Mouse (Mus musculus) MN1 (cell line): ENCODE results near the gene Klhdc7a.
"Not testable (repeated sequence)": the region's sequence is repeated elsewhere in the genome, so short reads cannot be mapped to it uniquely, and the experiment has no call there.

Source experiments
- DNase-seq: peaks from one replicate; pipeline ENCODE4 v3.0.0-alpha.2; 2016; ENCODE audit warnings: low spot score

Gene Klhdc7a

DNA sequence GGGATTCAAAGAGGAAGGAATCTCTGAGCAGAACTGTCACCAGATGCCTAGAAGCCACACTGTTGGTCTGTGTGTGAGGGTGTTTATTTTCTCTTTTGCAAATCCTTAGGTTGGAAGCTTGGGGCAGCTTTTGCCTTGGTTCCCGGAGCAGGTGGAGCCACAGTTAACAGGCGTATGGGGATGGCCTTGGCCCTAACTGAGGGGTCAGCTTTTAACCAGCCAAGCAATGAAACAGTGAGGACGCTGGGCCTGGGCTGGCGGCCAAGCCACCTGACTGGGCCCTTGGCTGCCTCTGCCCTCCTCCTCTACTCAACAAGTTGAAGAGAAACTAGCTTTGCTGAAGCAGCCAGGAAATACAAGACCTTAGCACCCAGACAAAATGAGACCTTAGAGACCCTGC lies at the start of gene Klhdc7a:
Klhdc7a (minus strand) TSS at position 105 of the 400 bp plus-strand sequence.
- DNase-seq: no peak

DNA sequence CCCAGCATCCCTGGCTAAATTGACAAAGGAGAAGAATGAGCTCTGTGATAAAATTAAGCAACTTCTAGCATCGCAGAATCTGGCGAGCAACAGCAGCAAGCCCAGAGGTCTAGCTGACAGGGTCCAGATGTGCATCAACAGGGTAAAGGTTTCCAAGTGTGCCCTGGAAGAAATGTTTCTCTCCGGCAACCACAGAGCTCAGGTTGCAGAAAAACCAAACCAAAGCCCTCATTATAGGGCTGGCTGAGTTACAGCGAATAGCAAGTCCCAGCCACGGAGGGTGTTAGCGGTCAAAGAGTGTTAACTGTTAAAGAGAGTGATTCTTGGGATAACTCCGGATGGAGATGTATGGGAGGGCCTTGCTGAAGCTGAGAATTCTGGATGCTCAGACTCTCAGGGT lies 48.1 kb upstream of the Klhdc7a start:
- DNase-seq: no peak

DNA sequence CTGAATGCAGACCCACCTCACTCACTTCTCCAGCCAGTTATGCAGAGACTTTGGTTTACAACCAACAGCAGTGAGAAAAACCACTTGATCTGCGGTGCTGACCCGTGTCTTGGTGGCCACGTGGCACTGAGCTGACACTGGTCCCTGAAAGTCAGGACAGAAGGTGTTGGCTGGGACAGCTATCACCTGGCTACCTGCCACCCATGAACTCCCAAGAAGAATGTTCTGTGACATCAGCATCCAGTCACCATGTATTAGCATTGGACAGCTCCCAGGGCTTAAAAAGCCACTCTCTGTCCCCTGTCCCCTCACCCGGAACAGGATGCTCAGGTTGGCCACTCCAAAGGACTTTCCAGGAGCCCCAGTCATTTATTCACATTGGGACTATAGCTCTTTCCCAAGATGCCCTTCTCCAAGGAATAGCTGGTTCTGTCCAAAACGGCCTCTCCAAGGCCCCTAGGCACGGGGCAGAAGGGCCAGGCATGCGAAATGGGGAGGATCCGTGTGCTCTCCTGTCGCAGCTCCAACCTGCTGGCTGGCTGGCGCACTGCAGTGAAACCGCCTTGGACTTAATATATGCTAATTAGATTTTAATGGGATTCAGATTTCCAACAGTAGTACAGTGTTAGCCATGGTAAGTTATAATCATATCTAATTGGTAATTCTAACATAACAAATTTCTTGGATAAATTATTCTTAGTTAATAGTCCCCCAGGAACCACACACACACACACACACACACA lies 43.1 kb upstream of the Klhdc7a start:
- no peak for DNase-seq

DNA sequence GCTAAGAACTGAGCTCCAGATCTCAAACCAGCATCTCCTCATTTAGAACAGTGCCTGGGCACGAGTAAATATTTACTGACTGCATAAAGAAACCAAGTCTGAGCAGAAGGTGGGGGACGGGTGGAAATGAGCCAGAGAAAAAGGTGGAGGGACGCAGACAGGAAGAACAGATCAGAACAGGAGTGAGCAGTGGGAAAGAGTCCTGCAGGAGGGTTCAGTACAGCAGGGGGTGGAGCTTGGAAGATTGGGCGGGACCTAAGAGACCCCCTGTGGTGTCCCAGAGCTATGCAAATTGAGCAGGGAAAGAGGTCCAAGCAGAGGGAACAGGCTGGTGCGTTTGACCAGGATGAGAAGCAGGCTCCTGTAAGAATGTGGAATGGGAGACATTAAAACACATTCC lies 37.1 kb upstream of the Klhdc7a start:
- DNase-seq: no peak

DNA sequence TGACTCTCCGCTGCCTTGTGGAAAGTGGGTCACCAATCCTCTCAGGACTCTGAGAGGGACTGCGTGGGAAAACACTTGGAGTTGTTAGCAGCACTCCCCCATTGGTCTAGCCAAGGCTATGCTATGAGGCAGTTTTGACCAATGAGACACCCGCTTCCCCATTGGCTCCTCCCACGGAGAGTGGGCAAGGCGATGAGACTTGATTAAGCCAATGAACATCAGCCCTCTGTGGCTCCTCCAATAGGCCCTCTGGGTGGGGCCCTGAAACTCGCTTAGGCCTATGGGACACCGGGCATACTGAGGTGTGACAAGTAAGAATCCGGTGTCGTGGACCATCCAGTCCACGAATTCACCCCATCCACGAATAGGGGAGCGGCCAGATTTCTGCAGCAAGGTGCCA lies 36.3 kb upstream of the Klhdc7a start:
- DNase-seq: no peak

DNA sequence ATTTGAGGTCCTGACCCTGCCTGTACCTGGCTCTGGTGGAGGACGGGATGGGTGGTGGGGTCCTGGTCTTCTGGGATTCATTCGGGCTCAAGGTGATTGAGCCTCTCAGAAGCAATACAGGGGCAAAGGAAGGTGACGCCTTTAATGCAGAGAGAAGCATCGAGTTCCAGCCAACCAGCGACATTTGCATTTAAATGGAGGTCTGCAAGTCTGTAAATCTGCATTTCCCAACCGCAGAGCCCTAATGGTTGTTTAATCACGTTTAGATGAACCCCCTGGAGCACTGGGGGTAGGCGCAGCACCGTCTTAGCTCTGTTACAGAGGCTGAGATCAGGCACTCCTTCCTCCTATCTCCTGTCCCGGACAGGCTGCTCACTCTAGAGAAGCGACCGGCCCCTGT lies 34.2 kb upstream of the Klhdc7a start:
- no peak for DNase-seq

DNA sequence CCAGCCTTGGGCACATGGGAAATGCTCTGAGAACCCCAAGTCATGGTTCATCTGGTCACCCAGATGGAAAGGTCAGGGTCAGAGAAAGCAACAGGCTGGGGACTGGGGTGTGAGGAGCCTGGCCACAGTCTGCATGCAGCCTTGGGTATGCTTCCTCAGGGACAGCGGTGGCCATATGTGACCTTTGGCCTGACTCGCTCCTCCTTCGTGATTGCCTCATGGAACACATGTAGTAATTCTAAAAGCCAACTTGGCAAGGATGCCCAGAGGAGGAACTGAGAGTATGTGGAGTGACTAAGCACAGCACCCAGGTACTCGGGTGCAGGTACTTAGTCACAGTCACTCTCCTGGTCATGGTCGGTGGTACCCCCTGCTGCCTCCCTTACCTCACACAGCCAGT lies 33.1 kb upstream of the Klhdc7a start:
- no peak for DNase-seq

DNA sequence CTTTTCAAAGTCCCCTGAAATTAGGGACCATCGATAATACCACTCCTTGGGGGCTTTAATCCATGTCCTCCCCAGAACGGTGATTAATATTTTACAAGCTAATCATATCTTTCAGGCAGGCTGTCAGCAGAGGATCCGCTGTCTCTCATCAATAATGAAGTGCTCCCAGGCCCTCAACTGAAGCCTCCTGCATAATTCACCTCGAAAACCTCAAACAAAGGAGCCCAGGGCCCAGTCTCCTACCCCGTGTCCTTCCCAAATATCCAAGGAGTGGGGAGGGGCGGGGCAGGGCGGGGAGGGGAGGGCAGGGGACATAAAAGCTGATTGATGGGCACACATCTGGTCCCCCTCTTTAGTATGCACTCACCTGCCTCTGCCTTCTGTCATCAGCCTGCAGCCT lies 31.2 kb upstream of the Klhdc7a start:
- no peak for DNase-seq

DNA sequence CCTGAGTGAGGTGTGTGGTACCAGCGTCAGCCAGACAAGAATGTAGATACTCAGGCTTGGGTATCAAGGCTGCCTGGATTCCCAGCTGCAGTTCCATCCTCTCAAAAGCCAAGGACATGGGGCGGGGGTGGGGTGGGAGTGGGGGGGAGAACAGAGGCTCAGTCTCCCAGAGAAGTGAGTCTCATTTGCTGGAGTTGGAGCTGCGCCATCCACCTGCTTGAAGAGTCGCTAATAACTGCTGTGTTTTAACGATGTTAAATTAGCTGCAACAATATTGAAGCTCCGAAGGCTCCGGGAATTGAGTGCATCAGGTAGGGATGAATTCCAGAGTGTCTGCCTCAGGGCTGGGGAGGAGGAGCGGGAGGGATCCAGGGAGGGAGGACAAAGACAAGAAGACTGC lies 27.8 kb upstream of the Klhdc7a start:
- DNase-seq: no peak

DNA sequence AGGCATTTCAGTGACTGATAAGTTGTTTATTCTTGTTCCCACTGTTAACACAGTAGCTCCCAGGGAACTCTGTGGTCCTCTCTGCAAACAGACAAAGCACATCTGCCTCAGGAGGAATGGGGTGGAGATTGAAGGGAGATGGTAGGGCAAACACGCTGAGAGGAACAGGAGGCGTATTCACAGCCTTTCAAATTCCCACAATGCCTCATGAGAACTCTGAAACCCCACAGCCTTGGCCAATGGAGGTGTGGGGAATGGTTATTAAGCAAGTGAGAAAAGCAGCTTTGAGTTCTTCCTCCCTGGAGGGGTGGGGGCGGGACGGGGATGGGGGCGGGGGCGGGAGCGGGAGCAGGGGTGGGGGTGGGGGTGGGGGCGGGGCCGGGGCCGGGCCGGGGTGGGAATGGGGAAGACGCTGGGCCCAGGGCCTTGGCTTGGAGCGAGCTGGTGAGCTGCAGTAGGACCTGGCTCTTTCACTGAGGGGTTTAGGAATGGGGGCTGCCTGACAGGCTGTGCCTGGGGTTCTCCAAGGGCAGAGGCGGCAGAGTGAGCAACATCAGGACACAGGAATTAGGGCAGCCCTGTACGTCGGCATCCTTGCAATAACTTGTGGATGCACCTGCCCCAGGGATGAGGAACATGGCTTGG lies 25.4 kb upstream of the Klhdc7a start:
- DNase-seq: no peak

DNA sequence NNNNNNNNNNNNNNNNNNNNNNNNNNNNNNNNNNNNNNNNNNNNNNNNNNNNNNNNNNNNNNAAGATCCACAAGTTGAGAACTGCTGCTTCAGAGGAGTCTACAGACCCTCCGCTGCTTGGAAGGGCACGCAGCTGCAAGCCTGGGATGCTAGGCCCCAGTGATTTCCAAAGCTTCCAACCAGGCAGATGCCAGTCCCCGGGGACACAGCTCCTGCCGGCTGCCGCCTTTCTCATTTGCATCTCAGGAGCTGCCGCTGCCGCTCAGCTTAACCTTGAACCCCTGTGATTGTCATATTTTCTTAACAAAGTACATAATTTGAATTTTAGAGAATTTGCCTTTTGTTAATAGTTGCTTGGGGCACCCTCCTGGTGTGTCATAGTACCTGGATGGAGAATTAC lies 19.1 kb upstream of the Klhdc7a start:
- no peak for DNase-seq

DNA sequence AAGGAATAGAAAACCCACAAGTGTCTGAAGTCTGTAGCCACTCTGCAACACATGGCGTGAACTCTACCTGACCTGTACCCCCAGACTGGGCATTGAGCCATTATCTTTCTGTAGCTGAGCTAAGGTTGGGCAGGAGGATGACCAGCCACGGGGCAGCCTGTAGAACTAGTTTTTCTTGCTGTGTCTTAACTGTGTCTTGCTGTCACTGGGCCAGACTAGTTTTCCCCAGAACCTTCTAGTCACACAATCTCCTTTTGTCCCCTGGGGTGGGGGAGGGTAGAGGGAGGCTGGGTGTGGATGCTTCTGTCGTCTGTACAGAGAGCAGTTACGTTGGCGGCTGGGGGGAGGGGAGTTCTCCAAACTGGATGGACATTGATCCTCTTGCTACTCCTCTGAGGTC lies 10.9 kb upstream of the Klhdc7a start:
- DNase-seq: no peak

DNA sequence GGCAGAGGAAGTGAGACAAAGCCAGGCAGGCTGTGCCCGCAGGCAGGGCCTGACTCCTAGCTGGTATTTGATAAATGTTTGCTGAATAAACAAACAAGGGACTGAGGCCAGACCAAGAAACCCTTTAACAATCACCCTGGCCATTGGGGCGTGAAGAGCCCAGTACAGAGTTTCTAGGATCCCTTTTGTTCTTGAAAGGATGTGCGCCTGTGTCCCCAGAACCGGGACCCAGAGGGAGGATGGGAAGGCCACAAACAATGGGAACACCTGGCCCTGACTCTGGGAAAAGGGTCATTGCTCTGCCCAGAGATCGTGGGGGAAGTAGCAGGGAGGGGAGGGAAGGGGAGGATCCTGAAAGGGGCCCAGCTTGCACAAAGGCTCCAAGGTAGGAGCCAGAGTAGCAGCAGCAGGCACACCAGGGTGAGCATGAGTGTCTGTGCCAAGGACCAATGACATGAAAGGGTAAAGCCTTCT lies 9.5 kb upstream of the Klhdc7a start:
- no peak for DNase-seq

DNA sequence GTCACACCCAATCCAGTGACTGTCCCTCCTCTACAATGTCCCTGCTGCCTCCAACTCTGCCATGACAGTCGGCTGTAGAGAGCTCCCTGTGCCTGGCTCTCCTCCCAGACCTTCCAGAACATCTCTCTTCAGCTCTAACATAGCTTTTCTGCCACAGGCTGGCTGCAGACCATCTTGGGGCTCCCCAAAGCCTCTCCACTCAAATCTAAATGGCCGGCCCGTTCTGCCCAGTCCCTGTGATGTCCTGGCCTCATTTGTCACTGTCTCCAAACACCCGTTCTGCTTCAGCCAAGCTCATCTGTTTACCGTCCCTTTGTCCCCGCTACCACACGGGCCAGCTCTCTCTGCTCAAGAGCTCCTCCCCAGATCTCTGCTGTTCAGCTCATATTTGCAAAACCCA lies 6.7 kb upstream of the Klhdc7a start:
- no peak for DNase-seq

DNA sequence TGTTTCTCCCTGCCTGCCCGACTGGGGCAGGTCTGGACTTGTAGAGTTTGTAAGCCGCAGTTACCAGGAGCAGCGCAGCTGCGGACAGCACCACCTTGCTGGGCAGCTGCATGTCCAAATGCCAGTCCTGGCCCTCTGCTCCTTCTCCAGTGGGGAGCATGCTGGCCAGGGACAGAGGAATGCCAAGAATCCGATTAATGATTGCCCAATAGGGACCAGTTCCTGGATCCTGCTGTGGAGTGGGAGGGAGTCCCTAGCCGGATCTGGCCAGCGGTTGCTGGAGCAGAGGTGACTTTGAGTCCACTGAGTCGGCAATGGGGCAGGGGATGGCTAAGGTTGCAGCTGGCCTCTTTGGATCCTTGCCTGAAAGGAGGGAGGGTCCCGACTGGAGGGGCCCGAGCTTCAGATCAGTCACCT lies 343 bp downstream of the Klhdc7a start:
- DNase-seq: no peak

DNA sequence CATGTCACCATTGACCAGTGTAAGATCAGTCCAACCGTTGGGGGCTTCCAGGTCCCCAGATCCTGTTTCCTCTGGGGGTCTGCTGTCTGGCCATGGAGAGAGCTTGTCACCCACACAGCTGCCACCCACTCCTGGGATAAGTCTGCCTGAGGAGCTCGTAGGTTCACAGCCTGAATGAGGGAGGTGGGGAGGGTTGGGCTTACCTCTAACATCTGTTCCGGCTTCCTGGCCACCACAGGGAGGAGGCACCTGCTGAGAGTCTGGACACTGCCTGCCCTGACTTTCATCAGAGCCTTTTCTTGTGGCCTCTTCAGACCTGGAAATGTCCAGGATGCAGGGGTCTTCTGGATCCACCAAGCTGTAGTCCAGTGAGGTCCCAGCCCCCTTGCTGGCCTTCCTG lies 845 bp downstream of the Klhdc7a start:
- no peak for DNase-seq

DNA sequence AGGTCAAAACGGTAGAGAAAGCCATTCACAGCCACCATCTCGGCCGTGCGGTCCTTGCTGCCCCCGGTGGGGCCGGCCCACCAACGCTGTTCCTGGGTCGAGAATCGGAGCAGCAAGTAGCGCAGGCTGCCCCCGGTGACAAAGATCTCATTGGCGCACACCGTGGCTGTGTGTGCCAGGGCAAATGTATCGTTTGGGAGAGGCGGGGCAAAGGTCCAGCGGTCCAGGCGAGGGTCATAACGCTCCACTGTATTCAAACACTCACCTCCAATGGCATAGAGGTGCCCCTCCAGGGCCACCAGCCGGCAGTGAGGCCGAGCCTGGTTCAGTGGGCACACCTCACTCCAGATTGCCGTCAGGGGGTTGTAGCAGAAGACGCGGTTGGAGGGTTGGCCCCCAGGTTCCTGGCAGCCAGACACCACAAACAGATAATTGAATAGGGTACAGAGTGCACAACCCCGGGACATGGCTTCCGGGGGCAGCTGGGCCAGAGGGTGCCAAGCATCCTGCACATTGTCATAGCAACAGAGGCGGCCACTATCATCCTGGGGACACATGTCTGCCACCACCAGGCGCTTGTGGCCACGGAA lies 2.1 kb downstream of the Klhdc7a start:
- no peak for DNase-seq

DNA sequence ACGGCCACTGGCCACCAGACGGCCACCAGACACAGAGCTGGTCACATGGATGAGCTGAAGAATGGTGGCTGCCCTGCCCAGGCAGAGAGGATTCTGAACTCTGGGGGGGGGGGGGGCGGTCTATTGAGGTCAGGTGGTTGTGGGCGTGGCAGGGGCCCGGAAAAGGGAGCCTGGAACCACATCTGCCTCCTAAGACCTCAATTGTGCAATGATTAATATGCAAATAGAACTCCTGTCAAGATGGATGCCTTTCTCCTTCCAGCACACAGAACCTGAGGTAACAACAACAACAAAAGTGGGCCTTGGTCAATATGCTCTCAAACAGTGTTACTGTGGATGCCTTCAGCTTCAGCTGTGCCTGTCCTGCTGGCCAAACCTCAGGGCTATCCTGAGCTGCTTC lies 3.4 kb downstream of the Klhdc7a start:
- DNase-seq: no peak

DNA sequence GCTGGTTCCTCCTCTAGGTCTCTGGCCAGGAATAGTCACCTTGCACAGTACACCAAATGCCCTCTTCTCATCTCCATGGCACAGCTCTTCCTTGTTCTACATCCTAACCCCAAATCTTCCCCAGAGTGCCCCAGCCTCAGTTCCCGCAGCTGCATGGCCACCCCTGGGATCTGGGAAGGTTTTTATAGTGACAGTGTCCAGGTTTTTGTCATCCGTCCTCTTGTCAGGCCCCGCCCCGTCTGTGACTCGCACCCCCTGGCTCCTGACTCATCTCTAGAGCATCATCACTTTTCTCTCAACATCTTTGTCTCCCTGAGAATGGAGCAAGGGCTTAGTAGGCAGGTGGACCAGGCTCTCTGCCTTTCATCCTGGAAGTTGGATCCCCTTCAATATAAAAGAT lies 3.9 kb downstream of the Klhdc7a start:
- DNase-seq: no peak

DNA sequence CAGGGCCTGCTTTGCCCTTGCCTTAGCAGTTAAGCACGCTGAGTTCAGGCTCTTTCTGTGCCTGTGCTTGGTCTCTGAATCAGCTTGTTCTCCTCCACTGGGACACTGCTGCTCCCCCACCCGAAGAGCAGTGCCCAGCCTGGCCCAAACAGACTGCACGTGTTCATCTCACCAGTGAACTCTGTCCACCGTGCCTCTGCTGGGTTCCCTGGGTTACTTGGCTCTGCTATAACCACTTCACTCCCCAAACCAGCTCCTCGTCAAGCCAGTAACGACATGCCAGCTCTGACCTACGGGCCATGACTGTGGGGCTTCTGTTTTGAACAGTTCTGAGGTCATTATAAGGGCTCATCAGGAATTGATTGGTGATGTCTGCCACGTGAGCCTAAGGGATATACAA lies 4.8 kb downstream of the Klhdc7a start:
- no peak for DNase-seq

DNA sequence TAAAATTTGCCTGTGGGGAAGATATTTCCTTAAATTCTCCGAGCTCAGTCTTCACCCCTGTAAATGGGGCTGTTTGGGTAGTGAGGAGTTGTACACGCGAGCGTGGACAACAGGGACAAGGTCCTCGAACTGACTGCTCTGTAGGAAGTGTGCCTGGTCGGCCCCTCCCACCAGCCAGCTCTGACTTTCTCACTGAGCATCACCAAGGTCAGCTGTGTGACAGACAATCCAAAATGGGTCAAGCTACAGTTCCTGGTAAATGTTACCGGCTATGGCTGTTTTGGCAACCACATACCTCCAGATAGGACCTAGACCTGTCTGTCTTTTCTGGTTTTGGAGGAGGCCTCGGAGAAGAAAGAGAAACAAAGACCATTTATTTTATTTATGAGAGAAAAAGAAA lies 6.0 kb downstream of the Klhdc7a start:
- no peak for DNase-seq

DNA sequence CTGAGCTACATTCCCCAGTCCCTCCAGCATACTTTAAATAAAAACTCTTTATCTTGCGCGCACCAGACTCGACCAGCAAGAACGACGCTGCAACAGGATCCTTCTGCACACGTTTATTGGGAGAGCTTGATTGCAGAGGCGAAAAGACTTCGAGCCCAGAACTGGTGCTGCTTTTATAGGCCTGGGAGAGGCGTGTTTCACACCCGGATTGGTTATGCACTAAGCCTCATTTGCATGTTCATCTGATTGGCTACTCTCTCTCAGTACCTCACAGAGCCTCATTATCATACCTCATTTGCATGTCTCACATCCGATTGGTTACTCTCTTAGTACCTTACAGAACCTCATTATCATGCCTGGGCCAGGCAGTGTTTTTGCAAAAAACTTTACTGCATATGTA lies 6.5 kb downstream of the Klhdc7a start:
- DNase-seq: not testable (repeated sequence)

DNA sequence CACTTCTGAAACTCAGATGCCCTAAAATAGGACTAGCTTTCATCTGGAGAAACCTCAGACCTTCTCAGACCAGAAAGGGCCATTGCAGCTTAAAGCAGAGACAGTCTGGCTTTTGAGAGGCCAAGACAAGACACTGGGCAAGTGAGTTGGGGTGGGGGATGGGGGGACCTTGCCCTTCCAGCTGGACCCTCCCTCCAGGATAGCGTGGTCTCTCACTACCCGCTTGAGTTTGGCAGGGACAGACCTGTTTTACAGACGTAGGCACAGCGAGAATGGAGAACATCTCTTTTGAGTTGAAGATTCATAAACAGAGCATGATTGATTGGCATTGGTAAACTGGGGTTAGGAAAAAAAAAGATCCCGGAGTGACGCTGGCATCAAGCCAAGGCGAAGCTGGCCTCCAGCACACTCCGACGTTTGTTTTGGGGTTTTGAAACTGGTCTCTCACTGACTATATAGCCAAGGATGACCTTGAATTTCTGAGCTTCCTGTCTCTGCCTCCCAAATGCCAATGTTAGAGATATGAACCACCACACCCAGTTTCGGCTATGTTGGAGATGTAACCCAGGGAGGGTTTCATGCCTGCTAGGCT lies 7.0 kb downstream of the Klhdc7a start:
- no peak for DNase-seq
